8 mouse cellular contexts compared by ENCODE assay signal in genomic region chr2:131910847-131911246, GRCm38 (mm10). TPM values are rescaled to one million over a fixed set of nuclear protein-coding genes. Genes with fewer than 3 reads are reported as not detected.
DNase-seq lines count a peak whose midpoint lies in the region; ATAC-seq and TF ChIP-seq lines count a peak whose summit lies in the region.
"Had no signal": no experiment of that assay in that cellular context is flagged by ENCODE, and none has a peak within 500 bp of the region (broad histone marks: within the 10 kb centered on the region; RNA-seq: fewer than 3 reads in every experiment).

No protein-coding gene starts in this region.

- no peaks in the 10 kb centered on the region for H3K36me3 ChIP-seq in lung, embryonic 14.5 days (ENCODE audit: insufficient read depth)
- H3K36me3 ChIP-seq in forebrain, embryonic 14.5 days (ENCODE audit: control insufficient read depth, insufficient read depth, low read length), result peaks cover 11% of the 10 kb centered on the region; the same call in 1 of the 2 replicates
- H3K36me3 ChIP-seq in limb, embryonic 13.5 days, result peaks cover 2% of the 10 kb centered on the region; the same call in 1 of the 2 replicates
- no peaks in the 10 kb centered on the region for H3K36me3 ChIP-seq in stomach, embryonic 15.5 days

- no peak for TF ChIP-seq CTCF in lung, embryonic 14.5 days (IDR thresholded peaks at IDR 0.05; ENCODE audit: low read depth)

- H3K27ac ChIP-seq in lung, embryonic 14.5 days (ENCODE audit: low read depth), result no peak overlapping the region
- H3K27ac ChIP-seq in forebrain, embryonic 14.5 days (ENCODE audit: low read depth, low read length), result 0 out of 2 replicates have a peak overlapping the region, but pooled peaks have one; percentile 46
- H3K27ac ChIP-seq in limb, embryonic 13.5 days, result no peak overlapping the region
- H3K27ac ChIP-seq in stomach, embryonic 15.5 days, result no peak overlapping the region

- no peaks in the 10 kb centered on the region for H3K9me3 ChIP-seq in lung, embryonic 14.5 days (ENCODE audit: low read depth, low read length)
- H3K9me3 ChIP-seq in forebrain, embryonic 14.5 days (replicated peaks; ENCODE audit: control insufficient read depth, low read length), result no peaks in the 10 kb centered on the region
- no peaks in the 10 kb centered on the region for H3K9me3 ChIP-seq in limb, embryonic 13.5 days
- H3K9me3 ChIP-seq in stomach, embryonic 15.5 days, result no peaks in the 10 kb centered on the region

- no peaks in the 10 kb centered on the region for H3K27me3 ChIP-seq in lung, embryonic 14.5 days (ENCODE audit: insufficient read depth, low read length)
- no peaks in the 10 kb centered on the region for H3K27me3 ChIP-seq in forebrain, embryonic 14.5 days (replicated peaks; ENCODE audit: control insufficient read depth, insufficient read depth, low read length)
- no peaks in the 10 kb centered on the region for H3K27me3 ChIP-seq in limb, embryonic 13.5 days
- no peaks in the 10 kb centered on the region for H3K27me3 ChIP-seq in stomach, embryonic 15.5 days (replicated peaks)

- peak overlapping the region; percentile 66 for H3K4me2 ChIP-seq in lung, embryonic 14.5 days
- peak overlapping the region; percentile 75 for H3K4me2 ChIP-seq in forebrain, embryonic 14.5 days (ENCODE audit: low read length)
- peak overlapping the region; percentile 77 for H3K4me2 ChIP-seq in limb, embryonic 13.5 days (replicated peaks)
- H3K4me2 ChIP-seq in stomach, embryonic 15.5 days, result peak overlapping the region; percentile 72

- no peak for DNase-seq in lung, embryonic 14.5 days
- DNase-seq in lung, postnatal 10 days, result no peak
- no peak for DNase-seq in forebrain, embryonic 14.5 days (ENCODE audit: low spot score)
- DNase-seq in urinary bladder, adult 18-20 months (ENCODE audit: low spot score in 2 of 2), result no peak
- DNase-seq in T-cell, adult 2 months (ENCODE audit: low spot score), result no peak
- DNase-seq: adrenal gland, postnatal 25 days had no signal

- no peak for ATAC-seq in lung, embryonic 14.5 days (ENCODE audit: insufficient read depth)
- no peak for ATAC-seq in forebrain, embryonic 14.5 days
- no peak for ATAC-seq in limb, embryonic 13.5 days (ENCODE audit: low FRiP score, low read depth)
- ATAC-seq in stomach, embryonic 15.5 days (ENCODE audit: insufficient read depth, low FRiP score, low read depth), result no peak

- no peak overlapping the region for H3K9ac ChIP-seq in lung, embryonic 14.5 days
- peak overlapping the region; percentile 91 for H3K9ac ChIP-seq in forebrain, embryonic 14.5 days (ENCODE audit: low read length)
- H3K9ac ChIP-seq in limb, embryonic 13.5 days, result no peak overlapping the region
- no peak overlapping the region for H3K9ac ChIP-seq in stomach, embryonic 15.5 days

- 46% methylated on average over 2 of the region's 2 CpGs for WGBS in lung, embryonic 14.5 days
- 50% methylated on average over 2 of the region's 2 CpGs for WGBS in forebrain, embryonic 14.5 days
- 27% methylated on average over 2 of the region's 2 CpGs for WGBS in limb, embryonic 13.5 days
- 64% methylated on average over 2 of the region's 2 CpGs for WGBS in stomach, embryonic 15.5 days

- peak overlapping the region; percentile 67 for H3K4me3 ChIP-seq in lung, embryonic 14.5 days (ENCODE audit: low read depth, low read length)
- peak overlapping the region; percentile 63 for H3K4me3 ChIP-seq in forebrain, embryonic 14.5 days (ENCODE audit: low read depth, low read length)
- peak overlapping the region; percentile 74 for H3K4me3 ChIP-seq in limb, embryonic 13.5 days
- H3K4me3 ChIP-seq in stomach, embryonic 15.5 days (replicated peaks), result peak overlapping the region; percentile 77

- H3K4me1 ChIP-seq in lung, embryonic 14.5 days (ENCODE audit: insufficient read depth), result no peaks in the 10 kb centered on the region
- H3K4me1 ChIP-seq in forebrain, embryonic 14.5 days (ENCODE audit: control insufficient read depth, insufficient read depth, low read length), result peaks cover 22% of the 10 kb centered on the region
- H3K4me1 ChIP-seq in limb, embryonic 13.5 days, result peaks cover 17% of the 10 kb centered on the region
- no peaks in the 10 kb centered on the region for H3K4me1 ChIP-seq in stomach, embryonic 15.5 days

RNA-seq across cellular contexts. Expression of gene Prn, which starts 1.1 kb away (rescaled TPM):
- polyA plus RNA-seq in lung, embryonic 14.5 days (2014; fragmentation: Nextera tagmentation; extraction: Ambion mirVana), result not detected in 2 replicates
- polyA plus RNA-seq in forebrain, embryonic 14.5 days (2014; fragmentation: Nextera tagmentation; extraction: Ambion mirVana), result 0.32 TPM in 1 of 2 replicates, not detected in the other
- not detected in 2 replicates for polyA plus RNA-seq in limb, embryonic 13.5 days (2015; fragmentation: Nextera tagmentation; extraction: Ambion mirVana)
- polyA plus RNA-seq in stomach, embryonic 15.5 days (2015; fragmentation: Nextera tagmentation; extraction: Ambion mirVana), result not detected in 2 replicates

RNA-seq across cellular contexts. Expression of gene Prnp, which starts 1.1 kb away (rescaled TPM):
- polyA plus RNA-seq in lung, embryonic 14.5 days (2014; fragmentation: Nextera tagmentation; extraction: Ambion mirVana), result 31.2 and 32.8 TPM in 2 replicates
- polyA plus RNA-seq in forebrain, embryonic 14.5 days (2014; fragmentation: Nextera tagmentation; extraction: Ambion mirVana), result 111 and 125 TPM in 2 replicates
- 53.3 and 56.0 TPM in 2 replicates for polyA plus RNA-seq in limb, embryonic 13.5 days (2015; fragmentation: Nextera tagmentation; extraction: Ambion mirVana)
- 73.8 and 82.2 TPM in 2 replicates for polyA plus RNA-seq in stomach, embryonic 15.5 days (2015; fragmentation: Nextera tagmentation; extraction: Ambion mirVana)

RNA-seq across cellular contexts. Expression of gene Prnd, which starts 39.8 kb away (rescaled TPM):
- polyA plus RNA-seq in lung, embryonic 14.5 days (2014; fragmentation: Nextera tagmentation; extraction: Ambion mirVana), result 55.8 and 57.3 TPM in 2 replicates
- 13.6 and 14.1 TPM in 2 replicates for polyA plus RNA-seq in forebrain, embryonic 14.5 days (2014; fragmentation: Nextera tagmentation; extraction: Ambion mirVana)
- polyA plus RNA-seq in limb, embryonic 13.5 days (2015; fragmentation: Nextera tagmentation; extraction: Ambion mirVana), result 36.8 and 42.1 TPM in 2 replicates
- polyA plus RNA-seq in stomach, embryonic 15.5 days (2015; fragmentation: Nextera tagmentation; extraction: Ambion mirVana), result 40.6 and 47.4 TPM in 2 replicates

RNA-seq across cellular contexts. Expression of gene Erv3, which starts 51.3 kb away (rescaled TPM):
- not detected in 2 replicates for polyA plus RNA-seq in lung, embryonic 14.5 days (2014; fragmentation: Nextera tagmentation; extraction: Ambion mirVana)
- not detected in 2 replicates for polyA plus RNA-seq in forebrain, embryonic 14.5 days (2014; fragmentation: Nextera tagmentation; extraction: Ambion mirVana)
- polyA plus RNA-seq in limb, embryonic 13.5 days (2015; fragmentation: Nextera tagmentation; extraction: Ambion mirVana), result not detected in 2 replicates
- not detected in 2 replicates for polyA plus RNA-seq in stomach, embryonic 15.5 days (2015; fragmentation: Nextera tagmentation; extraction: Ambion mirVana)
